Mouse (Mus musculus) layer of hippocampus, adult 11-12 months (tissue): ENCODE results near the gene Gm45140.

Source experiments
- DNase-seq: peaks from one replicate; pipeline ENCODE4 v3.0.0; 2022; ENCODE audit warnings: low spot score

The Gm45140 gene

DNA sequence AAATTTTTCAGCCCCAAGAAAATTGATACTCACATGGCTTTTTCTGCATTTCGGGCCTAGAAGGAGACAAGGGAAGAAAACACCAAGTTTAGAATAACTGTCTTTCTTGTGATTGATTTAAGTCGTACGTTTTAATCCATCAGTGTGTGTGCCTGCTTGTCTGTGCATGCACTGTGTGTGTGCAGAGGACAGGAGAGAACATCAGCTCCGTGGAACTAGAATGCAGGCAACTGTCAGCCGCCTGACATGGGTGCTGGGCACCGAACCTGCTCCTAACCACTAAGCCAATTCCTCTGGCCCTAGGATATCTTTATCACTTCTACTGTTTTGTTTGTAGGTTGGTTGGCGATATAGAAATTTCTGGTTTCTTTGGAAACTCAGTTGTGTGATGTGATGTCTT is at the start of gene Gm45140:
Gm45140 (minus strand) TSS at position 101 of the 400 bp plus-strand sequence.
- DNase-seq: no peak

DNA sequence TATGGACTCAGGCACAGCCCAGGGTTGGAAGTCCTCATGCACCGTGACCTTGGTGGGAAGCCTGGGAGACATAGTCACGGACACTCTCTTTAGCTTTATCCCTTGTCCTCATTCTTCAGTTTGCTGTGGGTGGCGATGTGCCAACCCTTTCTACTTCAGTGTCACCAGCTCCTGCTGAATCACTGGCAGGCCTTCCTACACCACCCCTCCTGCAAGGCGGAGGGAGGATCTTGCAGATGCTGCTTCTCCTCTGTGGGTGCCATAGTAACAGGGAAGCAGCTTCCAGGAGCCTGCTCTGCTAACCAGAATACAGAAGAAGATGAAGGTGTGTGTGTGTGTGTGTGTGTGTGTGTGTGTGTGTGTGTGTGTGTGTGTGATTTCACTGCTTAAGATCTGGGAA is 47.2 kb upstream of the Gm45140 start:
- DNase-seq: peak; percentile 56

DNA sequence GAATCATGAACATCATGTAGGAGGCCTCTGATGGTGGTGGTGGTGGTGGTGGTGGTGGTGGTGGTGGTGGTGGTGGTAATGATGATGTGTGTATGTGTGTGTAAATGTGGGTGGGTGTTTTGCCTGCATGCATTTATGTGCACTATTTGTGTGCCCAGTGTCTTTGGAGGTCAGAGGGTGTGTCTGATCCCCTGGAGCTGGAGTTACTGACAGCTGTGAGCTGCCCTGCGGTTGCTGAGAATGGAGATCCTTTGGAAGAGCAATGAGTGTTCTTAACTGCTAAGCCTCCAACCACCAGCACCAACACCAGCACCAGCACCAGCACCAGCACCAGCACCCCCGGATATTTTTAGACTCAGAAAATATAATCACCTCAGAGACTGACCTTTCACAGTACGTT is 46.6 kb upstream of the Gm45140 start:
- no peak for DNase-seq

GRCm38 (mm10) chr6:87879628-87880027 is 44.0 kb upstream of the Gm45140 start:
- DNase-seq: no peak

GRCm38 (mm10) chr6:87879010-87879409 is 43.4 kb upstream of the Gm45140 start:
- no peak for DNase-seq

DNA sequence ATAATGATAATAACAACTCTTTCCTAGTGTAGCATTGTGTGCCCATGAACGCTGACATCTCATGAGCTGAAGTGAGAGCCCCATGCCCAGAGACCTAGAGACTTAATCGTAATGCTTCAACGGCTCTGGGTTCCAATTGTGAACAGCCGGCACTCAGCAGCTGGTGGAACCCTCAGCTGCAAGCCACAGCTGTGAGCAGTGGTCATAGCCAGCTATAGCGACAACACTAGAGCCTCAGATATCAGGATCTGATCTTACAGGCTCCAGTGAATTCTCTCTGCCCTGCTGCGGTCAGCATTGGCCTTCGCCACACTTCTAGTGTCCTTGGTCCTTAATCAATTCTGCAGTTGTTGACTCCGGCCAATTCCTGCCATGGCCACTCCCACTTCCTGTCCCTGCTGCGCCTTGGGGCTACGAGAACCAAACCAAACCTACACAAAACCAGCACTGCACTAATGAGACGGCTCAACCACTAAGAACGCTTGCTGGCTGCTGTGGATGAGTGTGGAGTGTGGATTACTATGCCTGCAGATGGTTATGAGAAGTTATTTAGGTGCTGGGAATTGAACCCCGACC is 40.6 kb upstream of the Gm45140 start:
- no peak for DNase-seq

DNA sequence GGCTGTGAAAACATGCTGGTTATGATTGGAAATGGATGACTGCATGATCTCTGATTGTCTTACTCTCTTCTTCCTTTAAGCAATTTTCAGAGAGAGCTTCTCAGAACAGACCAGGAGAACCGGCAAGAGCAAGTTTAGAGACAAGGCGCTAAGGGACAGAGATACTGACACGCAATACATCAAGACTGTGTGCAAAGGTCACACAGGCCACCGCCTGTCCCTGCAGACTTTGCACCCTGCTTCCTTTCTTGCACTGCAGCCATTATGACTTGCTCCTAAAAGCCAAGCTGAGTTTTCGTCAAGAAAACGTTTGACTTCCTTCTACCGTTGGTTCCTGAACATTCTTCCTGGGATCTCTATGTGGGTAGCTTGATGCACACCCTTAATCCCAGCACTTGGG is 40.0 kb upstream of the Gm45140 start:
- no peak for DNase-seq

DNA sequence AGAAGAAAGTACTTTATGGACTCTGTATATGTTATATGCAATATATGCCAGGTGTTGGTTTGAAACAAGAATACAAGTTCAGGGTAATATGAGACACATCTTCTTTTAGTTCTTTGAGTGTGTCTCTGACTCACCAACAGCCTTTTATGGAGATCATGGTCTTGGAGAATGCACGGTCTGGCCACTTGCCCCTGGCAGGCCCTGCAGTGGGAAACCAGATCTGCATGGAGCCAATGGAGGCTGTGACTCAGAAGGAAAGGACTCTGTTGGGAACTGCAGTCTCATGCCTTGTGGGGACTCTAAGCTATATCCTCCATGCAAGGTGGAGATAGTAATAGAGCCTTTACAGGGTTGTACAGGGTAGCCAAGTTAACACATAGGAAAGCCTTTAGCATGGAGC is 39.5 kb upstream of the Gm45140 start:
- DNase-seq: no peak

- no peak for DNase-seq
Observed at GRCm38 (mm10) chr6:87873963-87874362, 38.4 kb upstream of the Gm45140 start.

GRCm38 (mm10) chr6:87873104-87873503 is 37.5 kb upstream of the Gm45140 start:
- no peak for DNase-seq

- no peak for DNase-seq
Observed at GRCm38 (mm10) chr6:87871240-87871639, 35.6 kb upstream of the Gm45140 start.

GRCm38 (mm10) chr6:87870440-87870839 is 34.8 kb upstream of the Gm45140 start:
- no peak for DNase-seq

DNA sequence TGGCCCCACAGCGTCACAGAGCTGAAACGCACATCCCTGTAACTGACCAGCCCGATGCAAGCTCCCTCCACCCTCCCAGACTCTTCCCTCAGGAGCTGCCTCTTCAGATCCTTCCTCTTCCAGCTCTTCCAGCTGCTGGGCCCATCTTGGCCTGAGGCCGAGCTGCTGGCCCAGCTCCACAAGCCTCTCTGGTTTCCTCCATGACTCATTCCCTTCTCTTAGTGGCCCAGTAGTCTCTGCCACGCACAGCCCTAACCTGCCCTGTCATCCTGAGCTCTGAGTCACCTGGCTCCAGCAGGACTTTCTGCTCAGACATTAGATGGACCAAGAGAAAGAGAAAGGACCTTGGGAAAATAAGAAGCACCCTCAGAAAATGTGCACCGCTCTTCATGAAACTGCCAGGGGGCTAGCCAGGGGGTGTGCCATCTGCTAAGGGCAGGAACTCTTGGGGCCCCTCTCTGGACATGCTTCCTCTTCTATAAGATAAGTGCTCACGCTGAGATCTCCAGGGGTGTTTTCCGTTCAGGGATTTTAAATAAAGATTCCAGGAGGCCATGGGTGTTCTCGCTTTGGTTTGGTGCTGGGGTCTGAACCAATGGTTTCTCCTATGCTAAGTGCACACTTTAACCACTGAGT is 33.4 kb upstream of the Gm45140 start:
- no peak for DNase-seq

- DNase-seq: no peak
Observed at GRCm38 (mm10) chr6:87867256-87867655, 31.7 kb upstream of the Gm45140 start.

- no peak for DNase-seq
Observed at GRCm38 (mm10) chr6:87866211-87866610, 30.6 kb upstream of the Gm45140 start.

- DNase-seq: no peak
Observed at GRCm38 (mm10) chr6:87857071-87857470, 21.5 kb upstream of the Gm45140 start.

DNA sequence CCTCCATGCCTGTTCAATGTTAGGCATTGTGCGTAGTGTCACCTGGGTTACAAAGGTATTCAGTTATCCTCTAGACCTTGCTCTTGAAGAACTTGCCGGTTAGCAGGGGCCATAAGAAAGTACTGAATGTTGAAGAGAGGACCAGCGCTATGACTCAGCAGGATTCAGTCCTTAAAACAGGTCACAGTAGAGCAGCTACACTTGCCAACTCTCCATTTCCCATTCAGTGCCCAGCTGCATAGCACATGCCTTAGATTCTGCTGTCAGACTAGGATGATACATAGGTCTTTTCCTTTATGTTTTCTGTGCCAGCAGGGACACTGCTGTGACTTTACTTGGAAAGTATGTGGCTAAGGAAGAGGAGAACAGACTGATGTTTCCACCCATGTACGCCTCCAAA is 17.9 kb upstream of the Gm45140 start:
- no peak for DNase-seq

DNA sequence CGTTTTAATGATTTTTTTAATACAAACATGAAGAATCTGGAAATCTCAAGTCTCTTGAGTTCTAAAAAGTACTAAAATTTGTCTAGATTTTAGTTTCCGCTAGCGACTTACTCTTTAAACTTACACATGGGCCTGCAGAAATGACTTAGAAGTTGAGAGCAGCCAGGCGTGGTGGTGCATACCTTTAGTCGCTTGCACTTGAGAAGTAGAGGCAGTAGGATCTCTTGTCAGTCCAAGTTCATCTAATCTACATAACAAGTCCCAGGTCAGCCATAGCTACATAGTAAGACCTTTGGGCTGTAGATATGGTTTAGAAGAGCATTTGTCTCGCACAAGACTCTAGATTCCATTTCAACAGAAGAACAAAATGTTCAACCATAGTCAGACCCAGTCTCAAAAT is 16.3 kb upstream of the Gm45140 start:
- no peak for DNase-seq

GRCm38 (mm10) chr6:87850900-87851614 is 15.5 kb upstream of the Gm45140 start, which contains the start of gene Cnbp:
Gene Cnbp (minus strand): TSS chr6:87851106.
- peak; percentile 97 for DNase-seq

GRCm38 (mm10) chr6:87850155-87850899 is 14.7 kb upstream of the Gm45140 start:
- peak; percentile 42 for DNase-seq

DNA sequence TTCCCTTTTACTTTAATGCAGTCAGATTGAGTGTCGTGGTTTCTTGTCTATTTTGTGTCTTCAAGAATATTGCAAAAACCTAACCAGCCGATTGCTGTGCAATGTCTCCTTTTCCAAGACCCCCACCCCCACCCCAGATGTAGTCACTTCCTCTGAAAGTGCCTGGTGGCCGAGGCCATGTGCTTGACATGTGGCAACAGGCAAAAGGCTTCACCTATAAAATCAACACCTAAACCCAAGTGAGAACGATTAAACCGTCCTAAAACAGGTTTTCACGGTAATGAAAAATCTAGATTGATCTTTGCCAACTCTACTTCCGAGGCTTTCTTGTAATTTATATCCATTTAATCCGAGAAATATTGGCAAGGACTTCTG is 14.2 kb upstream of the Gm45140 start:
- DNase-seq: no peak

GRCm38 (mm10) chr6:87846813-87847212 is 11.2 kb upstream of the Gm45140 start:
- no peak for DNase-seq
